Mouse (Mus musculus) heart, postnatal 14 days (tissue): ENCODE results near the gene Asap3. TPM values are rescaled to one million over a fixed set of nuclear protein-coding genes. Genes with fewer than 3 reads are reported as not detected.

Source experiments
- DNase-seq, 2 experiments: peaks; one replicate each; pipeline ENCODE4 v3.0.0; 2021 to 2022
- intact Hi-C: fragments of 180-260 bp; cut with DNase I; formaldehyde crosslinking; loops from one replicate; pipeline ENCODE4 v1.15.1; 2025
- total RNA-seq, 2 experiments: library from RNA; stranded (reverse); gene quantifications; 2 replicates each; pipeline ENCODE4 v1.2.3; 2021

Gene Asap3
- total RNA-seq, 2 experiments from 2014 or later = 11.6 to 12.8 TPM

DNA sequence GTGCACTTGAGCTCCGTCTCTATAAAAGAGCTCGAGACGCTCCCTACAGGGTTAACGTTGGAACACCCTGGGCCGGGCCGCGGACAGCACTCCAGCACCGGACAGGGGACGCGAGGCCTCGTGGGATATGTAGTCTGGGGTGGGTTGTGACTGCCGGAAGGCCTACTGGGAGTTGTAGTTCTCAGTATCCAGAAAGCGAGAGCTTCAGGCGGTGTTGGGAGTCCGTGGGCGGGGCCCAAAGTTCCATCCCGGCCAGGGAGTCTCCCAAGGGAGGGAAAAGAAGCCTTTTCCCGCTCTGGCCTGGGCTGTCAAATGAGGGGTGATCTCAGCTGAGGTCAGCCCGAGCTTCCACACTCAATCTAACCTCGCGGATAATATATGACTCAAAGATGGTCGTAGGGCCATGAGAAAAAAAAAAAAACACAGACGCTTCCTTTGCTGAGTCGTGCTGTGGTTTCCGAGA, 79.2 kb downstream of the Asap3 start:
- DNase-seq = peak; percentile 93
- intact Hi-C loops = loop anchor here (2.0 to 5.0 kb wide), 2 partner anchors 25 to 37 kb away; no protein-coding TSS in a partner anchor

DNA sequence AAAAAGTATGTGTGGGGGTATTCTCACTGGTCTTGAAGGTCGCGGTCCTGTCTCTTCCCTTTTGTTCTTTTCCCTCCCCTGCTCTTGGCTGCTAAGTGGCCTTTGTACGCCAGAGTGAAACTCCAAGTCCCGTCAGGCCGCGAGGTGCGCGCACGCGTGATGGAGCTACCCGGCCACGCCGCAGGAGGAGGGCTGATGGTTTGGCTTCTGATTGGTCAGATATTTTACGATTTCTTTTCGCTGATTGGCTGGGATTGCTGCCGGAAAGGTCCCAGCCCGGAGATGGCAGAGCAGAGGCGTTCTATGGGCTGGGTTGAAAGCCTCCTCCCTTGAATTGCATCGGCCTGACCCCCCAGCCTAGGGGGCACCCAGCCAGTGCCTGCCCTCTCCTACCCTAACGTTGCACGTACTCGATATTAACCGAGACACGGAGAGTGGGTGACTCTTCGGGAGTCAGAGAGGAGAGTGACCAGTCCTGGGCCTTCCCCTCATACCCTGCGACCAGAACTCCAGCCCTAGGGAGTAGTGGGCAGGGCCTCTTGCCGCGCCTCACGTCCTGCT, 79.7 kb downstream of the Asap3 start:
- intact Hi-C loops = loop anchor here (2.0 to 5.0 kb wide), 2 partner anchors 25 to 36 kb away; no protein-coding TSS in a partner anchor
- DNase-seq = peak; percentile 95

DNA sequence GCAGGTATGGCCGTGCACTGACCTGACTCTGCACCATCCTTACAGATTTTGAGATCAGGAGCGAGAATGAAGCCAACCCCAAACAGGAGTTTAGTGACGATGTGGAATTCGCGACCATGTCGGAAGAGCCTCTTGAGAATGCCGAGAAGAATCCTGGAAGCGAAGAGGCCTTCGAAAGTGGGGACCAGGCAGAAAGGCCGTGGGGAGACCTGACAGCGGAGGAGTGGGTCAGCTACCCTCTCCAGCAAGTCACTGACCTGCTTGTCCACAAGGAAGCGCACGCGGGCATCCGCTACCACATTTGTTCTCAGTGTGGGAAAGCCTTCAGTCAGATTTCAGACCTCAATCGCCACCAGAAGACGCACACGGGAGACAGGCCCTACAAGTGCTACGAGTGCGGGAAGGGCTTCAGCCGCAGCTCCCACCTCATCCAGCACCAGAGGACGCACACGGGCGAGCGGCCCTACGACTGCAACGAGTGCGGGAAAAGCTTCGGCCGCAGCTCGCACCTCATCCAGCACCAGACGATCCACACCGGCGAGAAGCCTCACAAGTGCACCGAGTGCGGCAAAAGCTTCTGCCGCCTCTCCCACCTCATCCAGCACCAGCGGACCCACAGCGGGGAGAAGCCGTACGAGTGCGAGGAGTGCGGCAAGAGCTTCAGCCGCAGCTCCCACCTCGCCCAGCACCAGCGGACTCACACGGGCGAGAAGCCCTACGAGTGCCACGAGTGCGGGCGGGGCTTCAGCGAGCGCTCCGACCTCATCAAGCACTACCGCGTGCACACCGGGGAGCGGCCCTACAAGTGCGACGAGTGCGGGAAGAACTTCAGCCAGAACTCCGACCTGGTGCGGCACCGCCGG, 84.0 kb downstream of the Asap3 start:
- intact Hi-C loops = loop anchor here (2.0 to 5.0 kb wide), 2 partner anchors 17 to 32 kb away; no protein-coding TSS in a partner anchor
- DNase-seq = no peak

DNA sequence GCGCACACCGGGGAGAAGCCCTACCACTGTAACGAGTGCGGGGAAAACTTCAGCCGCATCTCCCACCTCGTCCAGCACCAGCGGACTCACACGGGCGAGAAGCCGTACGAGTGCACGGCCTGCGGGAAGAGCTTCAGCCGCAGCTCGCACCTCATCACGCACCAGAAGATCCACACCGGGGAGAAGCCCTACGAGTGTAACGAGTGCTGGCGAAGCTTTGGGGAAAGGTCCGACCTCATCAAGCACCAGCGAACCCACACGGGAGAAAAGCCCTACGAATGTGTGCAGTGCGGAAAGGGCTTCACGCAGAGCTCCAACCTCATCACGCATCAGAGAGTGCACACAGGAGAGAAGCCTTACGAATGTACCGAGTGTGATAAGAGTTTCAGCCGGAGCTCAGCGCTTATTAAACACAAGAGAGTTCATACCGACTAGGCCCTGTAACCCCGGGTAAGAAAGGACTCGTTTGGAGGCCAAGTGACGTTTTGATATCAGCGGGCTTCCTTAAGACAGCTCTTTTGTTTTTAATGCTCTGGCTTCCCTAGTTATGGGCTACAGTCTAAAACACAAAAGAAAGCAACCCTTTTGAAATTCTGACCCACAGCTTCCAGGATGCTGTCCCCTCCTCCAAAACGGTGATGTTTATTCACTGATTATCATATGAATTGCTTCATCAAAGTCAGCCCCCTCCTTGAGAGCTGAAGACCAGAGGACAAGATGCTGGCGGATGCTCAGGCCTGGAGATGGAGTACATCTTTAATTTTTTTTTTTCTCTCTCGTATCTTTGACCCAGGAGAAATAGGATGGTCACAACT, 84.8 kb downstream of the Asap3 start:
- intact Hi-C loops = loop anchor here (2.0 kb wide), 1 partner anchor 16 kb away; no protein-coding TSS in a partner anchor
- no peak for DNase-seq

DNA sequence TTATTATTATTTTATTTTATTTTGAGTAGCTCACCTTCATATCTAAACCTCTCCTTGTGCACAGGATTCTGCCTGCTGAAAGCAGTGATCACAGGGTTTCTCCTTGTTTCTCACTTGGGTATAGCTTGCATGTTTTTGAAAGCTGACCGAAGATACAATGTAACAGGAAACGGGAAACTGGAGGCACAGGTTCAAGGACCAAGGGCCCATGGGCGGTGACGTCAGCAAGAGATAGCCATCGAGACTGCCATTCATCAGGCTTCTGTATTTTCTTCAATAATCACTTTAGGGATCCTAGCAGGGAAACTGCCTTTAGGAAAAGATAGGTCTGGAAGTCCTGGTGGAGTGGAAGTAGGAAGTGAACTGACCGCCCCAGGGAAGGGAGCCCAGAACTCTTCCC, 85.5 kb downstream of the Asap3 start:
- DNase-seq = no peak
- intact Hi-C loops = loop anchor here (2.0 kb wide), 1 partner anchor 15 kb away; no protein-coding TSS in a partner anchor

Other genes with a start within 250 kb of the Asap3 start
- gene Gale, start 242.6 kb upstream of the Asap3 start, total RNA-seq = 1 to 10 TPM; 2.1 to 3.1 TPM
- 10 to 100 TPM; 37.5 to 37.8 TPM for gene Lypla2, start 233.7 kb upstream of the Asap3 start, total RNA-seq
- 10 to 100 TPM; 17.0 to 19.4 TPM for gene Pithd1, start 219.1 kb upstream of the Asap3 start, total RNA-seq
- gene Eloa, start 184.6 kb upstream of the Asap3 start, total RNA-seq = 10 to 100 TPM; 29.9 to 31.2 TPM
- gene Rpl11, start 152.9 kb upstream of the Asap3 start, total RNA-seq = 100 to 1,000 TPM; 257 to 279 TPM
- gene Id3, start 62.9 kb upstream of the Asap3 start, total RNA-seq = 10 to 100 TPM; 85.4 to 93.7 TPM
- 10 to 100 TPM in 1 of 2 experiments, 1 to 10 TPM in 1; 9.4 to 10.4 TPM for gene E2f2, start 34.0 kb upstream of the Asap3 start, total RNA-seq
- gene Tcea3, start 41.4 kb downstream of the Asap3 start, total RNA-seq = 10 to 100 TPM; 77.1 to 77.6 TPM
- gene Zfp46, start 78.3 kb downstream of the Asap3 start, total RNA-seq = 10 to 100 TPM; 56.1 to 64.2 TPM
- 10 to 100 TPM; 47.8 to 51.5 TPM for gene Hnrnpr, start 104.6 kb downstream of the Asap3 start, total RNA-seq
- gene Htr1d, start 217.2 kb downstream of the Asap3 start, total RNA-seq = not detected